Mouse (Mus musculus): ENCODE results near the gene Cdc42ep4. TPM values are rescaled to one million over a fixed set of nuclear protein-coding genes. Genes with fewer than 3 reads are reported as not detected.

Gene Cdc42ep4
- total RNA-seq, 4 experiments from 2014 or later = 32.4 to 41.1 (median 37.3) TPM

DNA sequence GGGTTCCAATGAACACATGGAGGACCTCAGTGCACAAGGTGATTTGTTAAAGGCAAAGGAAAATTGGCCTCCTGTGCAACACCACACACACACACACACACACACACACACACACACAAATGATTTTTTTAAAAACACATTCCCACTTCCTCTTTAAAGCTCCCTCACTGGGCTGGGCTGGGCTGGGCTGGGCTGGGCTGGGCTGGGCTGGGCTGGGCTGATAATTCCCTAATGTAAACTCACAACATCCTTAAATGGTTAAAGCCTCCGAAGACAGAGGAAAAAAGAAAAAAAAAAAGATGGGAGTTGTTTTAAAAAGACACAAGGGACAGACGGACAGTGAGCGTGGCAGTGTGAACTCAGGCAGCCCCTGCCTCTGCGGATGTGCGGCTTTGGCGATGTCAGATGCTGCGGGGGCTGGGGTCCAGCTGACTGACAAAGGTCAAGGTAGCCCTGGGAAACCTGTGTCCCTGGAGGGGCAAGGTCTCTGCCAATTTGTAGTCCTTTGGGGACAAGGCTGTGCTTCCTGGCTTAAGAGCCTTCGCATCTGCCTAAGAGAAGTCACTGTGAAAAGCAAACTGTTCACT lies 26.3 kb upstream of the Cdc42ep4 start:
- DNase-seq (ENCODE audit: low spot score in 2 of 2) = no peak

- no peak for DNase-seq (ENCODE audit: low spot score in 2 of 2)
Observed at GRCm38 (mm10) chr11:113776851-113777511, 25.3 kb upstream of the Cdc42ep4 start.

GRCm38 (mm10) chr11:113774773-113775172 lies 23.1 kb upstream of the Cdc42ep4 start:
- no peak for DNase-seq (ENCODE audit: low spot score in 2 of 2)

DNA sequence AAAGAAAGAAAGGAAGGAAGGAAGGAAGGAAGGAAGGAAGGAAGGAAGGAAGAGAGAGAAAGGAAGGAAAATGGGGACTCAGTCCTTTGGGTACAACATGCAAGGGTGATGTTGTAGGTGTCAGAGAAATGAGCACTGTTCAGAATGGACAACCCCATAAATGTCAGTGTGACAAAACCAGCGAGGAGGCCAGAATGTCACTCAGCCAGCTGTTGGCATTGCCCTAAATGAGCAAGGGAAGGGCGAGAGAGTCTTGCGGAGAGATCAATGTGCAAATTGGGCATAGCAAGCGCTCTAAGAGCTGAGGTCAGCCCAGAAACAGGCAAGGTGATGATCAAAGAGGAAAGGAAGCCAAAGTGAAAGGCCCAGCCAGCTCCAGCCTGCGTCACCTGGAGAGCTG lies 21.5 kb upstream of the Cdc42ep4 start:
- DNase-seq (ENCODE audit: low spot score in 2 of 2) = no peak

DNA sequence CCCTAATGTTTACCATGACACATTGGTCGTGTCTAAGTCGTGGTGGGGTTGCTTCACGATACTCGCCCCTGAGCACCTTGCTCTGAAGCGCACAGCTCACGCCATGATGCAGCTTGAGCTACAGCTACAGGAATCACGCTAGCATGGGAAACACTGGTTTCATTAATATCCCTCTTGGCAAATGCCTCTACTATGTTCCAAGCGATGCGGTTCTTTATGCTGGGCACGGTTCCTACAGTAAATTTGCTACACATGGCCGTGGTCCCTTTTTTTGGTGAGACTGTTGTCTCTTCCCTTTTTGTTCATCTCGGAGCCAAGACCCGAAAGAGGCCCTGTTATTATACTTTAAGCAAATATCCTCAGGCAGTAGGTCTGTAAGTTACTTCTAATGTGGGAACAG lies 19.5 kb upstream of the Cdc42ep4 start:
- DNase-seq (ENCODE audit: low spot score in 2 of 2) = no peak

DNA sequence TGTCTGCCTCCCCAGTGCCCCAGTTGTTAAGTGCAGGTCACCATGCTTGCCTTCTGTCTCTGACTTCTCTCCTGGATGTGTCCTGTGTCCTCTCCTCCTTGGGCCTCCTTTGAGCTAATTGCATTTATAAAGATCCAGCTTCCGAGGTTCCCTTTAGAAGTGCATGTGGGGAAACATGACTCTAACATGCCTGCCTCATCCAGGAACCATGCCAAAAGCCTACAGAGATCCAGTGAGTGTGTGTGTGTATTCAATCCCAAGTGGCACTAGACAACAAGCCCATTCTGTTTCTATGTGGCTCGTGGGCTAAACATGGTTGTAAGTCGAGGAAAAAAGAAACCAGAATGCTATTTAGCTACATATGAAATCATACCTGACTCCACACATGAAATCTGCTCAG lies 16.7 kb upstream of the Cdc42ep4 start:
- no peak for DNase-seq (ENCODE audit: low spot score in 2 of 2)

GRCm38 (mm10) chr11:113767285-113767684 lies 15.6 kb upstream of the Cdc42ep4 start:
- DNase-seq (ENCODE audit: low spot score in 2 of 2) = no peak

DNA sequence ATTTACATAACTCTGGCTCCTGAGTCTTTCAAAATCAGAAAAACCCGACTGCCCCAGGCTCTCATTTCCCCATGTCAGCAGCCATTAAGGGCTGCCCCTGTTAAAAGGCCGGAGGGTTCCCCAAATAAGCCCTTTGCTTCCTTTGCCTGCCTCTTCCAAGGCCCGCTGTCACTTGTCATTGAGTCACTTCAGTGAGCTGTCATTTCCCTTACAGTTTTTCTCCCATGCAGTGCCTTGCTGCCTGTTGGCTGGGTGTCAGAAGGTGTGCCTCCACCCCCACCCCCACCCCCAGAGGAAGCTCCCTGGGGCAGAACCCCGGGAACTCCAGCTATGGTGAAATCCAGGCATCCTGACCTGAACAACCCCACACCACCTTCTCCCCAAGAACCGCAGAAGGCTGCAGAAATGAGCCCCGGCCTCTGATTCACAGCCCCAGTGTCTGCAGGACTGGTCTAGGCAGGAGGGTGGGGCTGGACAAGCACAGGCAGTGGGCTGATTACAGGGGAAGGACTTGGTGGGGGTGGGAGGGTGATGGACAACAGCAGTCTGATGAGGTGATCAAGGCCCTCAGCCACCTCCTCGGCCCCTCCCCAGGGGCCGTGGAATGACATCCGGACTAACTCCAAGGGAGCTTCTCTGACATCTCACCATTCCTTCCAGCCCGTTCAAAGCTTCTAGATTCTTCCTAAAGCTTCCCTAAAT lies 14.8 kb upstream of the Cdc42ep4 start:
- DNase-seq (ENCODE audit: low spot score in 2 of 2) = no peak

- no peak for DNase-seq (ENCODE audit: low spot score in 2 of 2)
Observed at GRCm38 (mm10) chr11:113764132-113764849, 12.6 kb upstream of the Cdc42ep4 start.

DNA sequence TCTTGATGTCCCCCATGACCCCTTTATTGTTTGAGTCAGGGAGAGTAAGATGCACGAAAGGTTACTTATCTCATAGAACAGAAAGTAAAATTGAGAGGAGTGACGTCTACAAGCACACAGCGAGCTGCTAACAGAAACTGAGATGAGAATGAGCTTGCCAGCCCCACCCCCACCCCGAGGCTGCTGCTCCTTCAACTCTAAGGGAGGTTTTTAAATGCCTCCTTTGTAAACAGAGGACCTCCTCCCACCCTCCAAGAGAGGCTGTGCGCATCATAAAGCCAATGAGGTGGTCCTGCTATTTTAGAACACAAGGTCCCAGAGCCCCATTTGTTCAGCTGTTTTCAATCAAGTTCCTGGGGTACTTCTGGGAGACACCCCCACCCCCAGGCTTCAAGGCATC lies 11.8 kb upstream of the Cdc42ep4 start:
- DNase-seq (ENCODE audit: low spot score in 2 of 2) = no peak

DNA sequence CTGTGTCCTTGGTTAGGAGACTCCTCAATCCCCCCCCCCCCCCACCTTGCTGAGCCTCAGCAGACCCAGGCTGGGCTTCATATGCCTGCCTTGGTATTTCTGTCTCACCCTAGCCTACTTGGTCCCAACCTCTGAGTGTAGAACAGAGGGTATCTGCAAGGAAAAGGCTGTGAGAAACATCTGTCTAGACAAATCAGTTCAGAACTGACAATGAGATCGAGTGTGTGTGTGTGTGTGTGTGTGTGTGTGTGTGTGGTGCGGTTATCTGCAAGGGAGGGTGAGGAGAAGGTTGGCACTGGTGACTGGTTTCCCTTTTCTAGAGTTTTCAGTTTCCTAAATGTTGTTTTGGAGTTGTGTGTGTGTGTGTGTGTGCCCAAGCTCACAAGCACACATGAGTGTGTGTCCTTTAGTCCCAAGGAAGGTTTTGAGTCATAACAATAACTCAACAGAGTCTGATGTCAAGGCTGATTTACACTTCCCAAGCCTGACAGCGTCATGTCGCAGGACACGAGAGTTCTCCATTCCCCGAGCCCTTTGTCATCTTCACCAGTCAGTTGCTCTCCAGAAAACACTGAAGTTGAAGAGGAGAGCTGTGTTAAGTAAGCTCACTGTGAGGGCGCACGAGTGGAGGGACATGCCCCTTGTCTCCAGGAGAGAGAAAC lies 10.6 kb upstream of the Cdc42ep4 start:
- no peak for DNase-seq (ENCODE audit: low spot score in 2 of 2)

GRCm38 (mm10) chr11:113761646-113762045 lies 10.0 kb upstream of the Cdc42ep4 start:
- DNase-seq (ENCODE audit: low spot score in 2 of 2) = no peak

GRCm38 (mm10) chr11:113760476-113760875 lies 8.8 kb upstream of the Cdc42ep4 start:
- no peak for DNase-seq (ENCODE audit: low spot score in 2 of 2)

GRCm38 (mm10) chr11:113758851-113759250 lies 7.2 kb upstream of the Cdc42ep4 start:
- DNase-seq (ENCODE audit: low spot score in 2 of 2) = no peak

DNA sequence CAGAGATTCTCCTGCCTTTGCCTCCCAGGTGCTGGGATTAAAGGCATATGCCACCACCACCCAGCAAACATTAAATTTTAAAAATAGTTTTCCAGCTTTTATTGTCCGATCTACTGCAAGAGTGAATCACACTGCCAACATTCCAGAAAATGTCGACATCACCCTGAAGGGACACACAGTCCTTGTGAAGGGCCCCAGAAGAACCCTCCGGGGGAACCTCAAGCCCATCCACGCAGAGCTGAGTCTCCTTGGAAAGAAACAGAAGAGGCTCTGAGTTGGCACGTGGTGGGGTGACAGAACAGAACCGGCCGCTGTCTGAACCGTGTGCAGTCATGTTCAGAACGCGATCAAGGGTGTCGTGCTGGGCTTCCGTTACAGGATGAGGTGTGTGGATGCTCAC lies 4.9 kb upstream of the Cdc42ep4 start:
- no peak for DNase-seq (ENCODE audit: low spot score in 2 of 2)

GRCm38 (mm10) chr11:113755878-113756277 lies 4.2 kb upstream of the Cdc42ep4 start:
- no peak for DNase-seq (ENCODE audit: low spot score in 2 of 2)

- no peak for DNase-seq (ENCODE audit: low spot score in 2 of 2)
Observed at GRCm38 (mm10) chr11:113754845-113755244, 3.2 kb upstream of the Cdc42ep4 start.

DNA sequence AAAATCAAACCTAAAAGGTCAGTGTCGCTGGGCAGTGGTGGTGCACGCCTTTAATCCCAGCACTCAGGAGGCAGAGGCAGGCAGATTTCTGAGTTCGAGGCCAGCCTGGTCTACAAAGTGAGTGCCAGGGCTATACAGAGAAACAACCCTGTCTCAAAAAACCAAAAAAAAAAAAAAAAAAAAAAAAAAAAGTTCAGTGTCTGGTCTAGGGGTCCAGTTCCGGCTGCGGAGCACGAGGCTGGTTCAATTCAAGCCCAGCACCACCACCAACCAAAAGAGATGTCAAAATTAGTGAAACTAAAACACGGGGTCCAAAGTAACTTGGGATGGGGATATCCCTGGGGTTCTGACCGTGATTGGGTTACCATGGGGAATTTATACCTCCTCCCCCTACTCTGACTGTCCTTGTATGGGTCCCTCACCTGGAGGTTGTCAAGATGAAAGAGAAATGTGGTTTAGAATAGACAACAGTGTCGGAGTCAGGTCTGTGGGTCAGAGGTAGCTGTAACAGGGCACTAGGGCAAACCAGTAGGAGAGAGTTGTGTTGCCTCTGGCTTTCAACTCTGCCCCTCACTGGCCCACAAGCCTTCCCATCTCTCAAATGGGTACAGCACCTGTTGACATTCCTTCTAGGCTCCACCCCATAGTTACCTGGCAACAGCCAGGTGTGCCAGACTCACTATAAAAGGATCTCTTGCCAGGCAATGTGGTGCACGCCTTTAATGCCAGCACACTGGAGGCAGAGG lies 1.2 kb upstream of the Cdc42ep4 start:
- DNase-seq (ENCODE audit: low spot score in 2 of 2) = no peak

GRCm38 (mm10) chr11:113752158-113752661 lies 529 bp upstream of the Cdc42ep4 start:
- no peak for DNase-seq (ENCODE audit: low spot score in 2 of 2)
